Mouse (Mus musculus): ENCODE results near the gene BC051142.

GRCm38 (mm10) chr17:34398711-34399393, at the start of gene BC051142:
- TF ChIP-seq CTCF (IDR thresholded peaks at IDR 0.05; ENCODE audit: extremely low read depth, insufficient read depth, insufficient read length, insufficient replicate concordance) (no peak), POLR2A (IDR thresholded peaks at IDR 0.05; ENCODE audit: low read depth, low read length) (peak; percentile 88)
